Mouse (Mus musculus) ES-E14 (cell line): Measurements from ENCODE around the gene Txnrd1. TPM values are rescaled to one million over a fixed set of nuclear protein-coding genes. Genes with fewer than 3 reads are reported as not detected.

Source experiments
- DNase-seq: peaks from one replicate; pipeline ENCODE4 v3.0.0-alpha.2; 2013; ENCODE audit warnings: low read depth, low spot score
- H3K27ac ChIP-seq: 2 replicates; pipeline ENCODE4 v1.5.1; 2012; ENCODE audit warnings: low read depth, mild to moderate bottlenecking, low read length, moderate library complexity, mixed read lengths; ENCODE audit not compliant: poor library complexity, insufficient read depth, severe bottlenecking
- H3K36me3 ChIP-seq: 2 replicates; pipeline ENCODE4 v1.6.1; 2012; ENCODE audit warnings: mild to moderate bottlenecking, low read length, moderate library complexity, mixed read lengths; ENCODE audit not compliant: control insufficient read depth, poor library complexity, insufficient read depth, severe bottlenecking
- H3K4me1 ChIP-seq, 2 experiments: fragments of 150-350 bp in 1 of 2; sonication (generic) in 1 of 2; 2 replicates each; pipeline ENCODE4 v1.6.1; 2012; ENCODE audit warnings: low read length in 2 of 2, mild to moderate bottlenecking in 1 of 2, mixed read lengths in 1 of 2; ENCODE audit not compliant: control insufficient read depth in 2 of 2, insufficient read depth in 2 of 2, poor library complexity in 1 of 2
- H3K4me3 ChIP-seq, 2 experiments: fragments of 150-350 bp in 1 of 2; sonication (generic) in 1 of 2; 2 replicates each; pipeline ENCODE4 v1.5.1; 2012; ENCODE audit warnings: low read length in 2 of 2, low read depth in 1 of 2, mild to moderate bottlenecking in 1 of 2, mixed read lengths in 1 of 2; ENCODE audit not compliant: insufficient read depth in 1 of 2, poor library complexity in 1 of 2, severe bottlenecking in 1 of 2
- H3K9ac ChIP-seq: 2 replicates; pipeline ENCODE4 v1.6.1; 2012; ENCODE audit warnings: low read depth, mild to moderate bottlenecking, low read length, mixed read lengths; ENCODE audit not compliant: poor library complexity, insufficient read depth, severe bottlenecking
- H3K9me3 ChIP-seq: fragments of 150-350 bp; sonication (generic); 2 replicates; pipeline ENCODE4 v1.6.1; 2012; ENCODE audit warnings: low read depth, mild to moderate bottlenecking, low read length; ENCODE audit not compliant: control insufficient read depth, insufficient read depth
- CHD2 ChIP-seq: IDR thresholded peaks from 2 replicates; pipeline ENCODE4 v1.6.1; 2014; ENCODE audit warnings: mild to moderate bottlenecking, low read depth, low read length, inconsistent platforms
- HCFC1 ChIP-seq: IDR thresholded peaks from 2 replicates; pipeline ENCODE4 v1.6.1; 2012; ENCODE audit warnings: low read length, inconsistent platforms, borderline replicate concordance; ENCODE audit not compliant: insufficient read depth
- MAFK ChIP-seq: IDR thresholded peaks from 2 replicates; pipeline ENCODE4 v1.6.1; 2014; ENCODE audit warnings: mild to moderate bottlenecking, low read depth, low read length, inconsistent platforms; ENCODE audit not compliant: insufficient read depth
- ZC3H11A ChIP-seq: IDR thresholded peaks from 2 replicates; pipeline ENCODE4 v1.6.1; 2012; ENCODE audit warnings: low read depth, mild to moderate bottlenecking, inconsistent platforms, low read length, borderline replicate concordance
- ZNF384 ChIP-seq: IDR thresholded peaks from 2 replicates; pipeline ENCODE4 v1.6.1; 2012; ENCODE audit warnings: low read depth, low read length, inconsistent platforms
- in situ Hi-C, 2 experiments: fragments of 600-800 bp; cut with MboI; formaldehyde crosslinking; loops; one replicate each; pipeline ENCODE4 v1.15.1; 2025; ENCODE audit warnings: low sequenced_read_pairs in 2 of 2, inconsistent platforms in 1 of 2; ENCODE audit not compliant: unreplicated experiment in 2 of 2
- total RNA-seq: library from RNA; depleted of rRNA; stranded (reverse); fragments of 300-350 nt; gene quantifications from 2 replicates; pipeline ENCODE4 v1.2.3, GENCODE M21; 2012

The Txnrd1 gene
- total RNA-seq, 1 experiment: 167 TPM

- Histone ChIP-seq H3K27ac (no peak overlapping the region; the same call in 1 of the 2 replicates), H3K4me3 (no peak overlapping the region), H3K4me1 (peaks cover 0 to 21% of the 10 kb centered on the region in 2 experiments; a peak in 2 of 4 replicates), H3K9ac (no peak overlapping the region), H3K36me3 (peaks cover 33% of the 10 kb centered on the region), H3K9me3 (no peaks in the 10 kb centered on the region)
- TF ChIP-seq ZC3H11A: no peak
- TF ChIP-seq ZNF384: no peak
- TF ChIP-seq CHD2: no peak
- TF ChIP-seq HCFC1: no peak
- TF ChIP-seq MAFK: no peak
- in situ Hi-C loops: no loop called here
- no peak for DNase-seq
These were observed 64.2 kb downstream of the Txnrd1 start for GRCm38 (mm10) chr10:82897936-82898335.

- Histone ChIP-seq H3K36me3 (peaks cover 27% of the 10 kb centered on the region), H3K27ac (no peak overlapping the region), H3K4me3 (no peak overlapping the region), H3K9me3 (no peaks in the 10 kb centered on the region), H3K4me1 (peaks cover 0 to 21% of the 10 kb centered on the region in 2 experiments; a peak in 2 of 4 replicates), H3K9ac (no peak overlapping the region; the same call in 1 of the 2 replicates)
- in situ Hi-C loops: no loop called here
- DNase-seq: no peak
- TF ChIP-seq HCFC1 (no peak), ZC3H11A (no peak)
These were observed 65.1 kb downstream of the Txnrd1 start for GRCm38 (mm10) chr10:82898893-82899292.

GRCm38 (mm10) chr10:82899810-82900421, 66.2 kb downstream of the Txnrd1 start:
- no peak for TF ChIP-seq HCFC1
- no peak for TF ChIP-seq ZC3H11A
- no peak for TF ChIP-seq MAFK
- no peak for TF ChIP-seq CHD2
- TF ChIP-seq ZNF384: no peak
- H3K36me3 ChIP-seq: peaks cover 26% of the 10 kb centered on the region
- H3K9ac ChIP-seq: 0 out of 2 replicates have a peak overlapping the region, but pooled peaks have one; percentile 6
- no peaks in the 10 kb centered on the region for H3K9me3 ChIP-seq
- H3K4me3 ChIP-seq: peak overlapping the region; percentile 1 to 56; a peak in 3 of 4 replicates
- peaks cover 0 to 21% of the 10 kb centered on the region in 2 experiments; a peak in 2 of 4 replicates for H3K4me1 ChIP-seq
- in situ Hi-C loops: loop anchor here in 1 of 2 experiments (25.0 kb wide), 2 partner anchors 287 to 612 kb away; no protein-coding TSS in a partner anchor
- DNase-seq: no peak
- H3K27ac ChIP-seq: no peak overlapping the region

GRCm38 (mm10) chr10:82900546-82900945, 66.8 kb downstream of the Txnrd1 start:
- no peak for TF ChIP-seq MAFK
- no peak for DNase-seq
- Histone ChIP-seq H3K36me3 (peaks cover 20% of the 10 kb centered on the region), H3K9me3 (no peaks in the 10 kb centered on the region), H3K4me3 (no peak overlapping the region), H3K4me1 (peaks cover 0 to 21% of the 10 kb centered on the region in 2 experiments; a peak in 2 of 4 replicates), H3K27ac (no peak overlapping the region), H3K9ac (no peak overlapping the region)
- in situ Hi-C loops: loop anchor here in 1 of 2 experiments (25.0 kb wide), 2 partner anchors 287 to 612 kb away; no protein-coding TSS in a partner anchor
